Mouse (Mus musculus) urinary bladder, postnatal 14 days (tissue): Measurements from ENCODE around the gene Chl1.

Experiments
- DNase-seq: peaks from one replicate; pipeline ENCODE4 v3.0.0; 2021; ENCODE audit warnings: low spot score

The Chl1 gene

DNA sequence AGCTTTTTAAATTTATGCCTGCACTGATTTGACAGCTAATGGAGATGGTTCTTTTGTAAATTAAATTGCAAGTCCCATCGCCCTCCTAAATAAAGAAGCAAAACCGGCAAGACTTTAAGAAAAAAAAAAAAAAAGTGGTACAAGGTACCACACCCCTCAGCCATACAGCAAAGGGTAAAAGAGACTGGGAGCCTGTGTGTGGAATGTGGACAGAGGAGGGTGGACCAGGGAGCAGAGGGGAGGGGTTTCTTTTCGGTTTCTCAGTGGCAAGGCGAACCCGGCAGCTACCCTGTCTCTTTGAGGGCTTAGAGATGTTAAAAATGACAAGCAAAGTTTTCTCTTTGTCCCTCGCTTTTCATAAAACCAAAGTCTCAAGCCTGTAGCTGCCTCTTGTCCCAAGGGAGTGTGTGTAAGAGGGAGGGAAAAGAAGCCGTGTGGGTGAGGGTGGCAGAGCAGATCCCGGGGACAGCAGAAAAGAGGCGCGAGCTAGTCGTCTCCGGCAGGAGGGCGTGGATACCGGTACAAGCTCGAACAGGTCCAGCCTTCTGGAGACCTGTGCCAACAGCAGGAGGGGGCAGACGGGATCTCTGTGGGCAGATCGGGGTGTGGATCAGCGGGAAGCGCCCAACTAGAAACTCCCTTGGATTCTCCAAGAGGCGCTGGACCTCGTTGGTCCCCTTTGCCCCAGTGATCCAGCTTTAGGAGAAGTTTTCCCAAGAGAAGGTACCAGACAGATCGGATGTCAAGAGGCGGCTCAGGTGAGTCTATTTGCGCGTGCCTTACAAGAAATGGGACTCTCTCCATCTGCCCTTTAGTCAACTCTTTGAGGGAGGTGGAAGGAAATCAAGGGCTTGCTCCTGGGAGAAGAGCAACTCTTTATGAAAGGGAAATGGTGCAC, at the start of gene Chl1:
Chl1 (plus strand) TSS at position 195 of the 898 bp plus-strand sequence.
- peak; percentile 61 for DNase-seq

DNA sequence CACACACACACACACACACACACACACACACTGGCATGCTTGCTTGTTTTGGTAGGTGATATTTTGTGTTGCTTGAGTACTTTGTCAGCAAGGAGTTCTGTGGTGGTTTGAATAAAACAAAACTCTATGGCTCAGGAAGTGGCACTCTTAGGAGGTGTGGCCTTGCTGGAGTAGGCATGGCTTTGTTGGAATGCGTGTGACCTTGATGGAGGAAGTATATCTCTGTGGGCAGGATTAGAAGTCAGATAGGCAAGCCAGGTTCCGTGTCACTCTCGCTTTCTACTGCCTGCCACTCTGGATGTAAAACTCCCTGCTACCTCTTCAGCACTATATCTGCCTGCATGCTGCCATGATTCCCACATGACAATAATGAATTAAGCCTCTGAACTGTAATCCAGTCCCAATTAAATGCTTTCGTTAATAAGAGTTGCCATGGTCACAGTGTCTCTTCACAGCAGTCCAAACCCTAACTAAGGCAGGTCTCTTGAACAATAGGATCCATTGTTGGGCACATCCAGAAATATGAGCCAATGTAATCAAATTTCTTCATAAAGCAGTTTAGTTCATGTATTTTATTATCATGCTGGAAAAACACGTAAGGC, 44.8 kb upstream of the Chl1 start:
- DNase-seq = no peak

DNA sequence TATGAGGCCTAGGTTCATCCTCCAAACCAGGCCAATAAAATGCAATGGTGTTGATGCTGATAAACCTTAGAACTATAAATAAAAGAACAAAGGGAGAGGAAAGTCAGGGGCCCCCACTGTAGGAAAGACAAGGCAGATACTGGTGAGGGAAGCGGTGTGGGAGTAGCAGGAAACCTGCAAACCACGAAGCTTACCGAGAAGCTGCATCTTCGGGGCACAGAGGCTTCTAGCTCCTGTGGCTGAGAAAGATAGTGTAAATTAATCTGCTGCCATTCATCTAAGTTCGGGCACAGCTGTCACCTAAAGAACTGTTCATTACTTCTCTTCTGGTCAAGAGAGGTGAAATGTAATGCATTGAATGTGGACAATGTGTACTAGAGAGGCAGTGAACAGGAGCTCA, 37.1 kb upstream of the Chl1 start:
- DNase-seq = no peak

DNA sequence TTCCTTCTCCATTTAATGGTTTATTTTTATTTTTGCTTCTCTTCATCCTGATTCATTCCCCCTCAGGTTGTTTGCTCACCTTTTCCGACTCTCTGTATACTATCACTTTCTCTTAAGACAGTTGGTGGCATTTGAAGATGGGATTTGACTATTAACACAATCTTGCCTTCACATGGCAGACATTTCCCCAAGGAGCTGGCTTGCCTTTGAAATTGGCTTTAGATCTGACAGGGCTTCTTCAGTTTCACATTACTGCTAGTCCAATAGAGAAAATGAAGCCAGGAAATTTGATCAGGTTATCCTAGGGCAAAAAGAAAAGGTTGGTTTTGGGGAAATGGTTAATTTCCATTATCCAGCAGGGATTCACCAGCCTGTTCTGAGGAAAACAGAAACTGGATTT, 23.2 kb upstream of the Chl1 start:
- no peak for DNase-seq

DNA sequence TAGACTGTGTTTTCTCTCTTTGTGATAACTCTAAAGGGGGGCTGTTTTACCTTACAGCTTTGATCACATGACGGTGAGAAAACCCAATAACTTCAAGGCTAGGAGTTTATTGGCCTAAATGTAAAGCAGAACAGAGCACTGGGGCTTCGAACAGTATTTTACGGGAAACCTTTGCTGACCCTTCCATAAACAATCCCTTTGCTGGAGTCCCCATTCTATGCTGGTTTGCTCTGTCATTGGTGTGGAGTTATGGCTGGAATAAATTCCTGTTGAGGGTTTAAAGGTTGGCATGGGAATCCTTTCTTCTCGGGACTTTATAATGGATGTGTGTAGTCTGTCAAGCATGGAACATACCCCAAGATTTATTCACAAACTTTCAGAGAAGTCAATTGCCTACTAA, 12.0 kb upstream of the Chl1 start:
- no peak for DNase-seq

DNA sequence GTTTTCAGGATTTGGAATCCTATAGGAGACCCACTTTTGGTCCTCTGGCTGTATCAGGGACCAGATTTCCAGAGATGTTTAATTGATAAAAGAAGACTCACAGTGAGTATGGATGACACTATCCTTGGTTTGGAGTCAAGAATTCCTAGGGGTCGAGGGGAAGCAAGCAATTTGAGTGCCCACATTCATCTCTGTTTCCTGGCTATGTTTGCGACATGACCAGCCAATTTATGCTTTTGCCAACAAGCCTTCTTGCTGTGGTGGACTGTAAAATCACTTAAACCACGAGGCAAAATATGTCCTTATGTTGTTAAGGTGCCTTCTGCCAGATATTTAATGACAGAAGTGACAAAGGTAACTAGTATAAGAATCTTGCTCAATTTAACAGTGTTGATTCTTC, 6.3 kb upstream of the Chl1 start:
- DNase-seq = no peak

DNA sequence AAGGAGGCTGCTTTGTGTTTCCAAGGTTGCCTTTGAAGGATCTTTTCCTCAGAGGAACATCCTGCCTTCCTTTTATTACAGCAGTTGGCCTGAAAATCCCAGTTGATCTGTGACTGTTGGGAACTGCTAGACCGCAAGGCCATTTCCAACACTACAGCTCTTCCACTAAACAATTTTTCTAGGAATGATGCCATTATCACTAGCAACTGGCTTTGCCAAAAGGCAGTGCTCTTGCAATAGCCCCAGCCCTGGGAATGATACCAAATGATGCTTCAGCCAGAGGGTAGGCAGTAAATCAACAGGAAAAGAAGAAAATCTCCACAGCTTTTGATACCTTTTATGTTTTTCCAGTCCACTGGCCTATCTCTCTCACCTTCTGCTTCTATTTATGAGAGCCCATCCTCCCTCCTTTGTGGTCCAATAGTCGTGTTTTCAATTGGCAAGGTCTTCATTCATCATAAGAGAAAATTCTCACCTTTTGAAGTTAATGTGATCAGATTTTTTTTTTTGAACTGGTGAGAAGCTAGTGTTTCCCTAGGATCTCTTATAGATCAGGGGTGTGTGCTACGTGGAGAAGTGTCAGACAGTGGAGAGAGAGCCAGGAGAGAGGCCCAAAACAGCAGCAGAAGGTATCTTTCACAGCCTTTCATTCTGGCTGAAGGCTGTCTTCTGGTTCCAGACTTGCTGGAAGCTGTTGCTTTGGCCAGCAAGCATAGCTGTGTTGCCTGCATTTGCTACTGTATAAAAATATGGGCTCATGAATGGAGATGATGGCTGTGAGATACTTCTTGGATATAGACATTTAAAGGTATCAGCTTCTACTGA, 2.4 kb upstream of the Chl1 start:
- peak; percentile 44 for DNase-seq

DNA sequence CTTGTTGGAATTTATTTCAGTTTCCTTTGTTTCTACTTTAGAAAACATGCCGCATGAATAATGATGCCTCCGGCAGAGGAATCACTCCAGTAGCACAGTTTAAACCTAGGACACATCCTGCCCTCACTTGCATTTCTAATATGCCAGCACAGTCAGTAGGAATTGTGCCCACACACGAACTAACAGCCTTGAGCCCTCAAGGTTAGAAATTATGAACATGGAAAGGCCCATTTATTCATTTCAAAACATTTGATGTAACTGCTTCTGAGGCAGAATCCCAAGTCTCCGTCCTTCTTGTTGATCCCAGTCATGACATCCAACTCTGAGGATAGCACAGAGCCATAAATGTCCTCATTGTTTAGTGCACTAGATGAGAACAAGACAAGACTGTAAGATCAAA, 790 bp upstream of the Chl1 start:
- DNase-seq = no peak

DNA sequence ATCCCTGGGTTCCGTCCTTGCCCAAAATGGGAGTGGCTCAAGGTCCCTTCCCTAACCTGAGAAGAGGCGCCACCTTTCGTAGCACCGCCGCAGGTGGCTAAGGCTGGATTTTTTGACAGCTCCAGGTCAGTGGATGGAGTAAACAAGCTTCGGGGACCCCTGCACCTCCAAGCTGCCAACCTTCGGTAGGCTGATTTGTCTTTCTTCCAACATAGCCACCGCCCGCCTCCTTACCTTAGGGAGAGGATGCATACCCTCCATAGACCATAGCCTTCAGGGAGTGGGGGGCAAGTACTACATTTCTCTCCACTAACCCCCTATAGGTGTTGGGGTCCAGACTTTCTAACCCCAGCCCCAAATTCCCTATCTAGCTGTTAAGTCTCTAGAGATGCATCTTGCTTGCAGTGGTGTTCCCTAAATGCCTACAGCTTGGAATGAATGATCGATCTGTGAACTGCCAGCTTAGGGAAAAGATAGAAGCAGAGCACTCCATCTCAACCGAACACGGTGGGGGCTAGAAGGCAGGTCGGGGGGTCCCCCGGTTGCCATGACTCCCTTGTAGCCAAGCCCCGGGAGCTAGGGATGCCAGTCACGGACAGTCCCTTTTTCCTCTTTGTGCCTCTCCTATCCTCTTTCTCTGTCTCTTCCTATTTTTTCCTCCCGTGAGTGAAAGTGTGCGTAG, 1.0 kb downstream of the Chl1 start:
- peak; percentile 10 for DNase-seq

DNA sequence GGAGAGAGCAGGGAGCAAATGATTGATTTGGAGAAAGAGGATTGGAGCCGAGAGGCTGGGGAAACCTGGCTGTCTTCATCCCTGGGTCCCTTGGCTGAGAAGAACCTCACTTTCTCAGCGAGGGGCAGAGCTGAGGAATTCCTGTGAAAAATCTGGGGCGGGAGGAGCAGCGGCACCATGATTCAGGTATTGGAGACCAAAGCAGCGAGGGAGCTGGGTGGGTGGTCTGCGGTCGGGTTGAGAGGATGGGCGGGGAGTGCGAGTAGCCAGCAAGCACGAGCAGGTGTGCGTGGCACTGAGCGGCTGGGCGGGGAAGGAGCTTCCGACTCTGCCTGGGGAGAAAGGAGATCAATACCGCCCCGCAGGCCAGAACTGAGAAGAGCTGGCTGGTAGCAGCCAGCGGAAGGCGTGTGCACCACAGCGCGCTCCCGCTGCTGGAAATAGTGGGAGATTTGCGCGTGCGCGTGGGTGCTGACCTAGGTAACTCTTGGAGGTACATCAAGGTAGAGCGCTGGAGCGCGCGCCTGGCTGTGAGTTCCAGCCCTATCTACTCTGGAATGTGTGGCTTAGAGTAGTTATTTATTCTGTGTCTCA, 1.7 kb downstream of the Chl1 start:
- DNase-seq = peak; percentile 16

DNA sequence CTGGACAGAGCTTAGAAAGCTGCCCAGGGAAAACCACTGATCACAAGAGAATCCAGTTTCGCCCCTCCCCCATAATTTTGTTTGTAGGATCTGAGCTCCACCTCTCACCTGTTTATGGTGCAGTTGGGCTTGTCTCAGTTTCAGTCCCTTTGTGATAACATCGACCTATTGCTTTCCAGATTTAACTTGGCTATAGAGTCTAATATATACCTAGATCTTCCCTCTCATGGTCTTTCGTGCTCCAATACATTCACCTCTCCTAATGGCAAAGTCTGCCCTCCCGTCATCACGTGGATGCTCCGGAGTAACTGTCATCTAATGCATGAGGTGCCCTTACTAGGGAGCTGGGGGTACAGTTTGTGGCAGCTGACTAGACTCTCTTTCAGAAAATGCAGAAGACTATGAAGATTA, 2.5 kb downstream of the Chl1 start:
- DNase-seq = no peak

DNA sequence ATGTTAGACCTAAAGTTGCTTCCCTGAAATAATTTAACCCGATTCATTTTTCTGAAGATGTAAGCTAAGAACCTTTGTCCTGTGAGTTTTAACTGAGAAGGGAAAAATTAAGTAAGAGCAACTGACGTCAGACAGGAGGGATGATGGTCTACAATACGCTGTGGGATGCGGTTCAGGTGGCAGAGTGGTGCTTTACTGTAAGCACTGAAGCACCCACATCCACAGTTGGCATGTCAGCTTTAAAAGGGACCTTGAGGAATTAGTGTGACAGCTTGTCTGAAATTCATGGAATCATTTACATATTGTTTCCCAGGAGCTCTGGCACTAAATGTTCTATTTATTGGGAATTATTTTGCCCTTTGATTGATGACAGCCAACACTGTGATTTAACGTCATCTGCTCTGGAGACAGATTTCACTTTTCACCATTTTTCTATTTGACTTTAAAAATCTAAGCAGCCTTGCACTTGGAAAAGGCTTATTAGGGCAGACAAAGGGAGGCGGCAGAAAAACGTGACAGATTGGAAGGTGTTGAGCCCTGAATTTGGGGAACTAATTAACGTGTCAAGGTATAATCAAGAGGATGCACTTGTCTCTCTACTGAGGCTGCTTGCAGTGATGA, 3.3 kb downstream of the Chl1 start:
- no peak for DNase-seq

DNA sequence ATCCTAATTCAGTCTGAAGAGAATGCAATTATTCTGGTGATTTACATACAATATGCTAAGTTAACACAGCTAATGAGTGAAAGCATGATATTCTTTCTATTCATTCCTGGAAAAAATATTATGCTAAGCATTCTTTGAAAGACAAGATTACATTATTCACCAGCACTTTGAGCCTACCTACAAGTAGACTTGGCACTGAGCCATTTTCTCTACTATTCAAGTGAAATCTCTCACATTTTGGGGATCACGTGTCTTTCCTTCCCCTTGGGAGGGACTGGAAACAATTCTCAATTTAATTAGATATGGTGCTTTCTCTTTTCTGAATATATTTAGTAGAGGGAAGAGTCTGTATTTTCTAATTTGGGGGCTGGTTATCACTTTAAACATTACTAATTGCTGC, 4.0 kb downstream of the Chl1 start:
- DNase-seq = no peak

DNA sequence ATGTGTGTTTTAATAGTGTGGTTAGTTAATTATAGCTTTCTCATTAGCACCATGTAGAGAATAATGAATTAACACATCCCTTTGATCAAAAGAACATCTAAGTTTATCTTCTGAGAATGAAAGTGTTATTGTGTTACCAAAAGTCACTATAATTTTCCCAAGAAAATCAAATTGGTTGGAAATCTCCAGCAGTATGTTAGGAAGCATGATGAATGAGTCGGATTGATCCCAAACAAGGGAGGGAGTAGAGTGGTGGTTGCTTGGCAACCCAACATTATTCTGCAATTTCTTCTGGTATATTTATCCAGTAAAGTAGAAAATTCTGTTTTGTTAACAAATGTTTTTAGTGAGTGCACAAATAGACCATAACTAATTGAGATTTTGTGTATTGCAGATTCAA, 4.4 kb downstream of the Chl1 start:
- DNase-seq = no peak

DNA sequence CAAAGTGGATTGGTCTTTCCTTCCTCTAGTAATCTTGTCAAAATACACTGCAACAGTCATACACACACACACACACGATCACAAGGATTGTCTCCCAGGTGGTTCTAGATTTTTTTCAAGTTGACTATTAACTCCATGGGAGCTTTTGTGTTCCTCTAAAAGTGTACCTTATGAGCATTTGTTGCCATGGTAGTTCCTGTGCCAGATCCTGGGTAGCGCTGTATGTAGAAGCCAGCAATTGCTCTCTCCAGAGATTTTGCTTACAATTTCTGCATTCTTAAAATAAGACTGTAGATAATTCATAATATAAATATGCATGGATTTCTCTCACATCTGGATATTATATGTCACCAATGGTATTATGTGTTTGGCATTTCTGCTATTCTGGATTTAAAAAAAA, 9.2 kb downstream of the Chl1 start:
- no peak for DNase-seq

DNA sequence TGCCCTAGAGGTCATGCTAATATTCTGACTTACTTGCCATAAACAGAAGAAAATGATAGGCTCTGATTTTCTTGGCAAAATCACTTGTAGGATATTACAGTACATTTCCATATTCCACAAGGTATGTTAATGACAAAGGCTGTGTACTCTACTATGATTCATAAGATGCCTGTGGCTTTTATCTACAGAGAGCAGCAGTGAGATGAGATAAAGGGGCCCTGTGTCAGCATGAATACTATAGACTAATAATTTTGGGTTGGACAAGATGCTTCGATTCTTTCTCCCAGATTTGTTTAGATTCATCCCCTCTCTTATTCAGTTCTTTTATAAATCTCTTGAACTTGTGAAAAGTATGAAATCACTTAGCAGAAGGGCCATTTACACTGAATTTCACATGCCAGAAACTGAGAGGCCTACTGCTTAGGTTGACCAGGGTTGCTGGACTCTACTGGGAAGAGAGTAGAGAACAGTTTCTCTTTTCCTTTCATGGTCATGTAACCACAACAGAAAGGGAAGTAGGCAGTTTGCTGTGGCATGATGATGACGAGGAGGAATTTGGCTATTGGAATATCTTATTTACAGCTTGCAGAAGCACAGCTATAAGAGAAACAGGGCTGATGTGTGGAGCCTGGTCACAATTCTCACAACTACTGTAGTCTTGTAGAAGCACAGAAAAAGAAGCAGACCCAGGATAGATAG, 15.1 kb downstream of the Chl1 start:
- DNase-seq = no peak

DNA sequence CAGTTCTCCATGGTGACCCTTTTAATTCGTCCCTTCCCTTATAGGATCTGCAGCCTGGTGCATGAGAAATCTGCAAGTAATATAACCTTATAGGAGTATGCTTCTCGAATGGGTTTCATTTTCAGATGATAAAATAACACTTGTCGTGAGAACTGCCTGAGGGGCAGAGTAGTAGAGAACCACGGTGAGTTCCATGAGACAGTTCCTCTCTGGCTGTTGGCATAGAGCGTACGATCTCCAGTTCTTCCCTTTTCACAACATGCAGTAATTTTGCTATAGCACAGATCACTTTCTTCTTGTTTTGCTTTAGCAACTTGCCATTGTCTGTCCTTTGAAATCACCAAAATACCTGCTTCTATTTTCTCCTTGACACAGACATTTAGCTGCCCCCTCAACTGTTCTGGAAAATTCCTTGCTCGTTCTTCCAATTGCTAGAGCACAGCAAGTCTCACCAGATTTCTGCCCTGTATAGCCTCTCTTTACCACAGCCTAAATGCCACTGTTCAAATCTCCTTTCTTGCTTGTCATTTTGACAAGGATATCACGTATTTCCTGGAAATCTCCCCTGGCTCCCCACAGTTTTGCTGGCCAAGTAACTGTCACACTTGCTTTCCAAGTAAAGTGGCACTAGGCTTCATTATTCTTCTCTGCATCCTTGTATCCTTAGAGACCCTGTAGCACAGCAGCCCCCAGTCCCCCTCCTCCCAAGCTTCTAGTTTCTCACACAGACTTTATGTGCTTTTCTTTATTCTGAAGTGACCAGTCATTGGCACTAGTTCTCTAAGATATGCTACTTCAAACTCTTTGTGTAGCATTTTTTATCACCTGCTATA, 16.8 kb downstream of the Chl1 start:
- DNase-seq = no peak

DNA sequence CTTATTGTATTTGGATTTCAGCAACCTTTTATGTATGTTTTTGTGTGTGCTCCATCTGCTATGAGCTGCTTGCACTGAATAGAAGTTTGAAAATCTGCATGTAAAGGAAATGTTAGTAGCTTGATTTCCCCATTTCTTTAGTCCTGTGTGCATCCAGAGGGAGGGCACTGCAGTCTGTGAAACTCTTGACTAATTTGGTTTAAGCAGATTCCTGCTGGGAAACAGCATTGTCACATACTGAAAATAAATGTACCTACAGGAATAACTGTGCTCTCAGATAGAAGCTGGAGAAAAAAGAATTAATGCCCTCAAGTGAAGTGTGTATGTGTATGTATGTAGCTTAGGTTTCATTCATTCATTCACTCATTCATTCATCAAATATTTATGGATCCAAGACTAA, 22.7 kb downstream of the Chl1 start:
- no peak for DNase-seq

DNA sequence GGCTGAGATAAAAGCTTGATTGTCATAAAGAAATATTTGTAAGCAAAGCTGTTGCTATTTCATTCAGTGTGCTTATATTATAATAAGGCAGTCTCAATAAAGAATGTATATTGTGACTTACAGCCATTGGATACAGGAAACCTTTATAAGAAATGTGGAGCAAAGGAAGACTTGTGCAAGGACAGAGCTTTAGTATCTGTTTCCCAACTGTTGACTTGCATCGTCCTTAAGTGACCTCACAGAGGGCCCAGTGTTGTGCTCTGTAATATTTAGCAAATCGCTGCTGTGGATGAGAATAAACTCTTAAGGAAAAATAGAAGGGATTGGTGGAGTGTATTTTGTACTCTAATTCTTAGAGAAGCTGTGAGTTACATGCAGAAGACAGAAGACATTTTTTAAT, 23.6 kb downstream of the Chl1 start:
- no peak for DNase-seq

DNA sequence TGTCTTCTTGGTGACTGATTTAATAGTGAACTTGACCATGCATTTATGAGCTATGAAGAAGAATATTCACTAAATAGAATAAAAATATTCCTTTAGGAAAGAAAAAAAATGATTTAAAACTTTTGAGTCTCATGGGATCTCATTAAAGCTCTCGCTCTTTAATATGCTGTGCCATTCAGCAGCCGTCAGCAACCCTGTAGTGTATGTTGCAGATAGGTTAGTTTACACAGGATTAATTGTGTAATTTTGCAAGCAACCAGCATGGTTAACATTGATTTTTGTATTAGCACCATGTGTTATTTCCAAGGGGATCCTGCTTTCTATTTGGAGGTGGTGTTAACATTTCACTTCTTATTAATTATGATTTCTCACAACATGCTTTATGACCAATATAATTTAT, 32.2 kb downstream of the Chl1 start:
- DNase-seq = no peak
